Mouse (Mus musculus) G1E (cell line): ENCODE measurements around the gene Stxbp4.

Experiments used
- CTCF ChIP-seq: IDR thresholded peaks from 2 replicates; pipeline ENCODE4 v1.5.1; 2012; ENCODE audit warnings: low read depth, low read length, inconsistent platforms, mixed read lengths
- GATA1 ChIP-seq: IDR thresholded peaks from 2 replicates; pipeline ENCODE4 v1.6.1; 2012; ENCODE audit warnings: borderline replicate concordance, low read length, inconsistent platforms, mixed read lengths
- TAL1 ChIP-seq: conservative IDR thresholded peaks from 2 replicates; pipeline ENCODE4 v1.6.1; 2012; ENCODE audit warnings: low read depth, low read length, inconsistent platforms, mixed read lengths

DNA sequence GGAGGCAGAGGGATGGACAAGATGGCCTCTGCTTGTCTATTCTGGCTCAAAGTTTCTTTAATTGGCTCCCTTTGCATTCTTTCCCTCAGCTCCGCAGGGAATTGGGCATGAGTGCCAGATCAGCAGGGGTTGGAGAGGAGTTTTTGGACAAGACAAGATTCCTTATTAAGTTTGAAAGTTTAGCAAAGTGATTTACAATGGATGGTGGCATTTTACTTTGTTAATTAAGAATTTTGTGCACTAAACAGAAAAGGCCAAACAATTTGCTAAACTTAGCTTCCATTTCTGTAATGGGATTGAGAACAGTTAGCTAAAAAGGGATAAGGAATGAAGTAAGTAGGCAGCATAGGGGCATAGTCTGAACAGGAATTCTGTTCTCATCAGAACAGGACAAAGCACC lies 142.9 kb downstream of the Stxbp4 start:
- no peak for TF ChIP-seq CTCF
- TF ChIP-seq GATA1 = no peak
- TF ChIP-seq TAL1 = no peak
